Mouse (Mus musculus): ENCODE results near the gene Hexim1. TPM values are rescaled to one million over a fixed set of nuclear protein-coding genes. Genes with fewer than 3 reads are reported as not detected.

Hexim1 gene
- polyA plus RNA-seq, 1 experiment from 2014 or later, result 2.8 TPM

DNA sequence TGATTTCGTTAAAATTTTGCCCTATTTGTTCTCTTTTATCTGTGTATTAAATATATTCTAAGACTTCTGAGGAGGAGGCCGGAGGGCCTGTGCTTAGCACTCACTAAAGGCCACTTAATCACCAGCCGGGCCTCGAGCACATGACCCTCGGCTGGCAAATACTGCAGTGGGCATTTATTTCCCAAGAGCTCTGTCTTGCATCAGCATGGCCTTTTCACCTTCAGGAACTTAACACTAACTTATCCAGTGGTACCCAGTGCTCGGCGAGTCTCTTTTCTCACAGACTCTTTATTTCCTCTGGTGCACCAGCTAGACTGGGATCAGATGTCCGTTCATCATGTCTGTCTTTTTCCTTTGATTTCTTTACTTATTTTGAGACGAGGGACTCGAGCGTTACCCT is 44.7 kb downstream of the Hexim1 start:
- Histone ChIP-seq H3K36me3 (no peaks in the 10 kb centered on the region), H3K27me3 (ENCODE audit: insufficient read depth, poor library complexity, severe bottlenecking) (peaks cover 5% of the 10 kb centered on the region; the same call in 1 of the 2 replicates), H3K4me1 (peaks cover 12% of the 10 kb centered on the region), H3K27ac (no peak overlapping the region), H3K4me3 (no peak overlapping the region), H3K9me3 (no peaks in the 10 kb centered on the region)
- 89% methylated on average over 11 of the region's 11 CpGs for WGBS
- DNase-seq (ENCODE audit: low spot score), result no peak

DNA sequence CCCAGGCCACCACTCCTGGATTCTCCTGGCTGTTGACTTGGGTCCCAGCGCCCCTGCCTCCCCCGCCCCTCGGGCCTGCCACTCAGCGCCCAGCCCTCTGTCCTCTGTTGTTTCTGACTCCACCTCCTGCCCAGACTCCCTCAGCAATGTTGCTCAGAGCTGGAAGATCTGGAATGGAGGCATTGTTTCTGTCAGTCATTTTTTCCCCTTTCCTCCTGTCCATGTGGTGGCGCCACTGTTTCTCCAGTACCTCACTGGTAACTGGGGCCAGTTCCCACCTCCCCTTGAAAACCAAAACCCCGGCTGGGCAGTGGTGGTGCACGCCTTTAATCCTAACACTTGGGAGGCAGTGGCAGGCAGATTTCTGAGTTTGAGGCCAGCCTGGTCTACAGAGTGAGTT is 45.4 kb downstream of the Hexim1 start:
- H3K4me3 ChIP-seq, result no peak overlapping the region
- H3K9me3 ChIP-seq, result peaks cover 3% of the 10 kb centered on the region; the same call in 1 of the 2 replicates
- H3K4me1 ChIP-seq, result peaks cover 12% of the 10 kb centered on the region
- WGBS, result 61% methylated on average over 7 of the region's 7 CpGs
- no peak for DNase-seq (ENCODE audit: low spot score)
- peaks cover 10% of the 10 kb centered on the region; the same call in 1 of the 2 replicates for H3K27me3 ChIP-seq (ENCODE audit: insufficient read depth, poor library complexity, severe bottlenecking)
- no peak overlapping the region for H3K27ac ChIP-seq
- H3K36me3 ChIP-seq, result no peaks in the 10 kb centered on the region

DNA sequence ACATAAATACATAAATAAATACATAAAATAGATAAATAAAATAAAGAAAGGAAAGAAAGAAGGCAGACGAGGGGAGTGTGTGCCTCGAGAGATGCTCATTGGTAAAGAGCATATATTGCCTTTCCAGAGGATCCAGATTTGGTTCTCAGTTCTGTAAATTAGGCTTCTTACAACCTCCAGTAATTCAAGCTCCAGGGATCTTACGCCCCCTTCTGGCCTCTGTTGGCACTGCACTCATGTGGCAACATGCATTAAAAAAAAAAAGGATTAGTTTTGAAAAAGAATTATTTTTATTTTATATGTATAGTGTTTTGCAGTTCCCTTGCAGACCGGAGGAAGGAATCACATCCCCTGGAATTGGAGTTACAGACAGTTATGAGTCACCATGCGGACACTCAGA is 46.1 kb downstream of the Hexim1 start:
- Histone ChIP-seq H3K27me3 (ENCODE audit: insufficient read depth, poor library complexity, severe bottlenecking) (peaks cover 10% of the 10 kb centered on the region; the same call in 1 of the 2 replicates), H3K4me3 (no peak overlapping the region), H3K4me1 (peaks cover 12% of the 10 kb centered on the region), H3K27ac (no peak overlapping the region), H3K9me3 (peaks cover 3% of the 10 kb centered on the region; the same call in 1 of the 2 replicates), H3K36me3 (no peaks in the 10 kb centered on the region)
- WGBS, result 90% methylated on average over 5 of the region's 5 CpGs
- no peak for DNase-seq (ENCODE audit: low spot score)

DNA sequence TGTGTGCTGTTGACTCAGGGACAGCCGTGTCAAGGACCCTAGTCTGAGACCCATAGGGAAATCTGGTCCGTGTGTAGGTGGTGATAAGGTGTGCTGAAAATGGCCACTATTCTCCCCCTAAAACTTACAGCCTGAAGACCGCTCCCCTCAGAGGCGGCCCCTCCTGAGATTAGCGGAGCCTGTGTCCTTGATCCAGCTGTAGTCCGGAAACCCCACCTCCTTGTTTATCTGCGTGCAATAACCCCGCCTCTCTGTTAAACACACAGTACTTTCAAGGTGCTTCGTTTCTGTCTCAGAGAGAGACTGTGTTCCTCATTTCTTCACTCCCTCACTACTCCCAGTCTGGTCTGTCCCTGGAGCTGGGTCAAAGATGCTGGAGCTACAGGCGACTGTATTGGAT is 48.4 kb downstream of the Hexim1 start:
- Histone ChIP-seq H3K36me3 (no peaks in the 10 kb centered on the region), H3K4me1 (peaks cover 4% of the 10 kb centered on the region; the same call in 1 of the 2 replicates), H3K27ac (no peak overlapping the region), H3K9me3 (peaks cover 3% of the 10 kb centered on the region; the same call in 1 of the 2 replicates), H3K4me3 (no peak overlapping the region; the same call in 1 of the 2 replicates), H3K27me3 (ENCODE audit: insufficient read depth, poor library complexity, severe bottlenecking) (peaks cover 26% of the 10 kb centered on the region)
- 20% methylated on average over 10 of the region's 10 CpGs for WGBS
- DNase-seq (ENCODE audit: low spot score), result no peak

DNA sequence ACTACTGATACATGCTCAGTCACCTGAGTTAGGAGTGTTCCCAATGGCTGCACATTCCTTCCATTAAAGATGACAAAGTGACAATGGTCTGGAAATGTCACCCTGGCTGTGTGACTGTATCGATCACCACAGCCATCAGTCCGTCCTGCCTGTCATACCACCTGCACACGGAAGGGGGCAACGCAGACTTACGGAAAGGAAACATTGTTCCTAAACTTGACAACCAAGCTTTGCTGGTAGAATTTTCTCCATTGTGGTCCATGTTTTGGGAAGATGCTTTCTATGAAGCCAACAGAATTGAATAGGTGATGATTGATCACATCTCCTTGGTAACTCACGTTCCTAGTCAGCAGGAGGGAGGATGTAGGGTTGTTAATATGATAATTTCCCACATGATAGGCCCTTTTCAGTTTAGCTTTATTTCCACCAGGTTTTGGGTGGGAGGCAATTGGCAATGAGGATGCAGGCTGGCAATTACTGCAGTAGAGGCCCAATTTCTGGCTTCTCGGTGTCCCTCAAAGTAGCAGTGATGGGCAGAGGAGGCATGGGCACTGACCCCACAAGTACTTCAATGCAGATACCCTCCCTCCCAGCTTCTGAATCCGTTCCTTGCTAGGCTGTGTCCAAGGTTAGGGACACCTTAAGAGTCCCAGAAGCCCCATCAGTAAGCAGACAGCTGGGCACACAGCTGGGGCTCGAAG is 52.8 kb downstream of the Hexim1 start:
- H3K27me3 ChIP-seq (ENCODE audit: insufficient read depth, poor library complexity, severe bottlenecking), result peaks cover 68% of the 10 kb centered on the region
- H3K4me1 ChIP-seq, result peaks cover 35% of the 10 kb centered on the region
- H3K36me3 ChIP-seq, result no peaks in the 10 kb centered on the region
- H3K4me3 ChIP-seq, result no peak overlapping the region
- peaks cover 3% of the 10 kb centered on the region; the same call in 1 of the 2 replicates for H3K9me3 ChIP-seq
- H3K27ac ChIP-seq, result no peak overlapping the region
- 29% methylated on average over 9 of the region's 9 CpGs for WGBS
- no peak for DNase-seq (ENCODE audit: low spot score)

Other genes starting within 250 kb of the Hexim1 start
- gene Eftud2, start 235.2 kb upstream of the Hexim1 start, polyA plus RNA-seq (2016; fragmentation: Nextera tagmentation; extraction: Ambion mirVana), result 206 and 238 TPM in 2 replicates
- gene Ccdc103, start 235.0 kb upstream of the Hexim1 start, polyA plus RNA-seq (2016; fragmentation: Nextera tagmentation; extraction: Ambion mirVana), result 0.62 and 0.93 TPM in 2 replicates
- gene Fam187a, start 231.1 kb upstream of the Hexim1 start, polyA plus RNA-seq (2016; fragmentation: Nextera tagmentation; extraction: Ambion mirVana), result not detected in 2 replicates
- gene Gfap, start 215.3 kb upstream of the Hexim1 start, polyA plus RNA-seq (2016; fragmentation: Nextera tagmentation; extraction: Ambion mirVana), result 0.05 and 0.09 TPM in 2 replicates
- 7.7 and 12.1 TPM in 2 replicates for gene Kif18b, start 191.1 kb upstream of the Hexim1 start, polyA plus RNA-seq (2016; fragmentation: Nextera tagmentation; extraction: Ambion mirVana)
- gene C1ql1, start 169.5 kb upstream of the Hexim1 start, polyA plus RNA-seq (2016; fragmentation: Nextera tagmentation; extraction: Ambion mirVana), result 0.34 and 0.98 TPM in 2 replicates
- gene Nmt1, start 88.0 kb upstream of the Hexim1 start, polyA plus RNA-seq (2016; fragmentation: Nextera tagmentation; extraction: Ambion mirVana), result 58.4 and 59.0 TPM in 2 replicates
- gene Dcakd, start 87.9 kb upstream of the Hexim1 start, polyA plus RNA-seq (2016; fragmentation: Nextera tagmentation; extraction: Ambion mirVana), result 113 and 137 TPM in 2 replicates
- 3.6 and 4.8 TPM in 2 replicates for gene Plcd3, start 14.6 kb upstream of the Hexim1 start, polyA plus RNA-seq (2016; fragmentation: Nextera tagmentation; extraction: Ambion mirVana)
- gene Acbd4, start 14.5 kb upstream of the Hexim1 start, polyA plus RNA-seq (2016; fragmentation: Nextera tagmentation; extraction: Ambion mirVana), result 9.8 and 10.2 TPM in 2 replicates
- gene Hexim2, start 16.2 kb downstream of the Hexim1 start, polyA plus RNA-seq (2016; fragmentation: Nextera tagmentation; extraction: Ambion mirVana), result 6.5 and 7.9 TPM in 2 replicates
- 0.92 and 1.2 TPM in 2 replicates for gene Fmnl1, start 54.9 kb downstream of the Hexim1 start, polyA plus RNA-seq (2016; fragmentation: Nextera tagmentation; extraction: Ambion mirVana)
- gene 1700023F06Rik, start 92.3 kb downstream of the Hexim1 start, polyA plus RNA-seq (2016; fragmentation: Nextera tagmentation; extraction: Ambion mirVana), result 0.35 TPM in 1 of 2 replicates, not detected in the other
- not detected in 2 replicates for gene Spata32, start 102.2 kb downstream of the Hexim1 start, polyA plus RNA-seq (2016; fragmentation: Nextera tagmentation; extraction: Ambion mirVana)
- 1.7 and 2.1 TPM in 2 replicates for gene Map3k14, start 151.2 kb downstream of the Hexim1 start, polyA plus RNA-seq (2016; fragmentation: Nextera tagmentation; extraction: Ambion mirVana)
- 5.7 and 6.0 TPM in 2 replicates for gene Arhgap27, start 247.5 kb downstream of the Hexim1 start, polyA plus RNA-seq (2016; fragmentation: Nextera tagmentation; extraction: Ambion mirVana)